Mouse (Mus musculus): ENCODE data around the gene Pold1. TPM values are rescaled to one million over a fixed set of nuclear protein-coding genes. Genes with fewer than 3 reads are reported as not detected.

The Pold1 gene
- total RNA-seq, 1 experiment: 108 TPM

DNA sequence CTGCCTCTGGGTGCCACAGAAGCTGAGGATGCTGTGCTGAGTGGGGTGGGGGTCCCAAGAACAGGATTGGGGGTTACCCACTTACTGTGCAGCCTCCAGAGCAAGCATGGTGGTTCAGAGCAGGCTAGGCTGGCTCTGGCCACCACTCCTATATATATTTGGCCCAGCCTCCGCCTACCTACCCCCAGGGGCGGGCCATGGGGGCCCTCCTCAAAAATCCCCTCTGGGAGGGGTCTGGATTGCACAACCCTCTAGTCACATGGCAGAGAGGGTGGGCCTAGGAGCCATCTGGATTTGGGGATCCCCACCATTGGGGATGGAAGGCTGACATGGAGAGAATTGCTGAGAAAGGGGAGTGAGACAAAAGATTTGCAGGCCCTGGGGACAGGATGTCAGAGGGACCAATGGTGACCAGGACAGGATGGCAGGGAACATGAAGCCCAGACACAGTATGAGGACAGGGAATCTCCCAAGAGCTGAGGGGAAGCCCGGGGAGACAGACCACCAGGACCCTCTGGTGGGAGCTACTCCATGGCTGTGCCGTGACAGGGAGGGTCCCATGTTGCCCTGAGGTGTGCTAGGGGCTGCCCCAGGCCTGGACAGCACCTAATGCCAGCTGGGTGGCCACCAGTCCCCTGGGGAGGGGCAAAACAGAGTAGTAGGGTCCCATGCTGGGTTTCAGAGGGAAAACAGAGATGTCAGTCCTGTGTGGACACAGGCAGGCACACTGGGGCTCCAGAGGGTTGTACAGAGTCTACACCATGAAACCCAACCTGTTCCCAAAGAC lies 16.5 kb downstream of the Pold1 start, which contains the start of gene Spib:
Spib (minus strand) TSS at position 126 of the 787 bp plus-strand sequence.
- in situ Hi-C loops (cut with MboI; ENCODE audit: low sequenced_read_pairs in 2 of 2, unreplicated experiment in 2 of 2): no loop called here
- DNase-seq (ENCODE audit: low read depth, low spot score): no peak
- Histone ChIP-seq H3K4me1 (ENCODE audit: control insufficient read depth in 2 of 2, insufficient read depth in 2 of 2, low read length in 2 of 2, poor library complexity in 1 of 2) (peaks cover 15 to 60% of the 10 kb centered on the region in 2 experiments; a peak in 3 of 4 replicates), H3K9me3 (ENCODE audit: control insufficient read depth, insufficient read depth, low read depth, low read length) (no peaks in the 10 kb centered on the region), H3K36me3 (ENCODE audit: control insufficient read depth, insufficient read depth, low read length, poor library complexity, severe bottlenecking) (peaks cover 43% of the 10 kb centered on the region), H3K27ac (ENCODE audit: insufficient read depth, low read depth, low read length, poor library complexity, severe bottlenecking) (no peak within 1 kb of the TSS), H3K4me3 (ENCODE audit: insufficient read depth in 1 of 2, low read depth in 1 of 2, low read length in 2 of 2, poor library complexity in 1 of 2, severe bottlenecking in 1 of 2) (no peak within 1 kb of the TSS; a peak in 1 of 4 replicates), H3K9ac (ENCODE audit: insufficient read depth, low read depth, low read length, poor library complexity, severe bottlenecking) (no peak within 1 kb of the TSS)
- TF ChIP-seq CHD2 (IDR thresholded peaks at IDR 0.05; ENCODE audit: low read depth, low read length): no peak
- TF ChIP-seq ZNF384 (IDR thresholded peaks at IDR 0.05; ENCODE audit: low read depth, low read length): no peak
- TF ChIP-seq ZC3H11A (IDR thresholded peaks at IDR 0.05; ENCODE audit: borderline replicate concordance, low read depth, low read length): no peak
- no peak for TF ChIP-seq MAFK (IDR thresholded peaks at IDR 0.05; ENCODE audit: insufficient read depth, low read depth, low read length)
- TF ChIP-seq HCFC1 (IDR thresholded peaks at IDR 0.05; ENCODE audit: borderline replicate concordance, insufficient read depth, low read length): no peak

- peaks cover 17 to 63% of the 10 kb centered on the region in 2 experiments; a peak in 3 of 4 replicates for H3K4me1 ChIP-seq (ENCODE audit: control insufficient read depth in 2 of 2, insufficient read depth in 2 of 2, low read length in 2 of 2, poor library complexity in 1 of 2)
- H3K4me3 ChIP-seq (ENCODE audit: insufficient read depth in 1 of 2, low read depth in 1 of 2, low read length in 2 of 2, poor library complexity in 1 of 2, severe bottlenecking in 1 of 2): no peak overlapping the region; a peak in 1 of 4 replicates
- no peak overlapping the region for H3K27ac ChIP-seq (ENCODE audit: insufficient read depth, low read depth, low read length, poor library complexity, severe bottlenecking)
- peaks cover 34% of the 10 kb centered on the region for H3K36me3 ChIP-seq (ENCODE audit: control insufficient read depth, insufficient read depth, low read length, poor library complexity, severe bottlenecking)
- no peak for DNase-seq (ENCODE audit: low read depth, low spot score)
- H3K9ac ChIP-seq (ENCODE audit: insufficient read depth, low read depth, low read length, poor library complexity, severe bottlenecking): no peak overlapping the region
- TF ChIP-seq HCFC1 (IDR thresholded peaks at IDR 0.05; ENCODE audit: borderline replicate concordance, insufficient read depth, low read length): no peak
- no peak for TF ChIP-seq ZNF384 (IDR thresholded peaks at IDR 0.05; ENCODE audit: low read depth, low read length)
- no peak for TF ChIP-seq ZC3H11A (IDR thresholded peaks at IDR 0.05; ENCODE audit: borderline replicate concordance, low read depth, low read length)
- no peak for TF ChIP-seq CHD2 (IDR thresholded peaks at IDR 0.05; ENCODE audit: low read depth, low read length)
- no peak for TF ChIP-seq MAFK (IDR thresholded peaks at IDR 0.05; ENCODE audit: insufficient read depth, low read depth, low read length)
- no peaks in the 10 kb centered on the region for H3K9me3 ChIP-seq (ENCODE audit: control insufficient read depth, insufficient read depth, low read depth, low read length)
- in situ Hi-C loops (cut with MboI; ENCODE audit: low sequenced_read_pairs in 2 of 2, unreplicated experiment in 2 of 2): no loop called here
Observed at GRCm38 (mm10) chr7:44531207-44531606, 17.4 kb downstream of the Pold1 start.

DNA sequence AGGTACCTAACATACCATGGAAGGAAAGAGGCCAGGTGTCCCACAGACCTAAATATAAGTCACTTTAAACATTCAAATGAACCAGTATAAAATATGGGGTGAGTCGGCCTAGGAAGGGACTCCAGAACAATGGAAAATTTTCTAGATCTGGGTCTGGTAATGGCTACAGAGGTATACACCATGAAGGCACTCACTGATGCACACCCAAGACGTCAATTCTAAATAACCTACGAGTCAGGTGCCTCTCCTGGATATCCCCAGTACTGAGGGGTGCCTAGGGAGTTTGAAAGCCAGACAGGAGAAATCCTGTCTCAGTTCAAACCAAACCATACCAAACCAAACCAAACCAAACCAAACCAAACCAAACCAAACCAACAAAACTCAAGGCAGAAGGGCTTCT lies 18.1 kb downstream of the Pold1 start:
- Histone ChIP-seq H3K27ac (ENCODE audit: insufficient read depth, low read depth, low read length, poor library complexity, severe bottlenecking) (no peak overlapping the region), H3K36me3 (ENCODE audit: control insufficient read depth, insufficient read depth, low read length, poor library complexity, severe bottlenecking) (peaks cover 30% of the 10 kb centered on the region), H3K9ac (ENCODE audit: insufficient read depth, low read depth, low read length, poor library complexity, severe bottlenecking) (no peak overlapping the region), H3K4me1 (ENCODE audit: control insufficient read depth in 2 of 2, insufficient read depth in 2 of 2, low read length in 2 of 2, poor library complexity in 1 of 2) (peaks cover 15 to 57% of the 10 kb centered on the region in 2 experiments; a peak in 3 of 4 replicates), H3K9me3 (ENCODE audit: control insufficient read depth, insufficient read depth, low read depth, low read length) (no peaks in the 10 kb centered on the region), H3K4me3 (ENCODE audit: insufficient read depth in 1 of 2, low read depth in 1 of 2, low read length in 2 of 2, poor library complexity in 1 of 2, severe bottlenecking in 1 of 2) (no peak overlapping the region)
- in situ Hi-C loops (cut with MboI; ENCODE audit: low sequenced_read_pairs in 2 of 2, unreplicated experiment in 2 of 2): no loop called here
- TF ChIP-seq ZC3H11A (IDR thresholded peaks at IDR 0.05; ENCODE audit: borderline replicate concordance, low read depth, low read length) (no peak), CHD2 (IDR thresholded peaks at IDR 0.05; ENCODE audit: low read depth, low read length) (no peak), HCFC1 (IDR thresholded peaks at IDR 0.05; ENCODE audit: borderline replicate concordance, insufficient read depth, low read length) (no peak), MAFK (IDR thresholded peaks at IDR 0.05; ENCODE audit: insufficient read depth, low read depth, low read length) (no peak), ZNF384 (IDR thresholded peaks at IDR 0.05; ENCODE audit: low read depth, low read length) (no peak)
- no peak for DNase-seq (ENCODE audit: low read depth, low spot score)

DNA sequence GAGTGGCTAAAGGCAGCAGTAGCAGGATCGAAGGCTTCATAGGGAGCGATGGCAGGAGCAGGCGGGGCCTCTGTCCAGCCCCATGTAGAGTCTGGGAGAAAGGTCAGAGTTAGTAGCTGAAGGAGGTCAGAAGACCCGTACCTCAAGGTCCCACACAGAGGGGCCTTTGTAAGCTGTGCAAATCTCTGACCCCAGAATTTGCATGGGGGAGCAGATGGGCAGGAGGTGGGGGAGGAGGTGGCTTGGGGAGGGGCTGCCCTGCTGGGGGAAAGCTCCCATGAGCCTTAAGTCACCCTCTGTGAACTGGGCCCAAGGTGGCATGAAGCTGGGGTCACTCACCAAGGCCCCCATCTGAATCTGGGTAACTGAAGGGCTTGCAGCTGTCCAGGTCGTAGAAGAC lies 19.1 kb downstream of the Pold1 start:
- peaks cover 21% of the 10 kb centered on the region for H3K36me3 ChIP-seq (ENCODE audit: control insufficient read depth, insufficient read depth, low read length, poor library complexity, severe bottlenecking)
- no peak for DNase-seq (ENCODE audit: low read depth, low spot score)
- H3K4me1 ChIP-seq (ENCODE audit: control insufficient read depth in 2 of 2, insufficient read depth in 2 of 2, low read length in 2 of 2, poor library complexity in 1 of 2): peaks cover 12 to 53% of the 10 kb centered on the region in 2 experiments; a peak in 3 of 4 replicates
- H3K9ac ChIP-seq (ENCODE audit: insufficient read depth, low read depth, low read length, poor library complexity, severe bottlenecking): no peak overlapping the region
- H3K4me3 ChIP-seq (ENCODE audit: insufficient read depth in 1 of 2, low read depth in 1 of 2, low read length in 2 of 2, poor library complexity in 1 of 2, severe bottlenecking in 1 of 2): no peak overlapping the region
- H3K9me3 ChIP-seq (ENCODE audit: control insufficient read depth, insufficient read depth, low read depth, low read length): no peaks in the 10 kb centered on the region
- no peak for TF ChIP-seq MAFK (IDR thresholded peaks at IDR 0.05; ENCODE audit: insufficient read depth, low read depth, low read length)
- in situ Hi-C loops (cut with MboI; ENCODE audit: low sequenced_read_pairs in 2 of 2, unreplicated experiment in 2 of 2): no loop called here
- no peak overlapping the region for H3K27ac ChIP-seq (ENCODE audit: insufficient read depth, low read depth, low read length, poor library complexity, severe bottlenecking)
